Mouse (Mus musculus): ENCODE data around the gene Caln1. TPM values are rescaled to one million over a fixed set of nuclear protein-coding genes. Genes with fewer than 3 reads are reported as not detected.
A peak's percentile ranks its signal among the peaks of the same experiment; 100 is the strongest.

The Caln1 gene
- polyA plus RNA-seq, 1 experiment from 2014 or later: 0.13 TPM

GRCm38 (mm10) chr5:130859736-130860135 is 490.5 kb downstream of the Caln1 start:
- peak; percentile 45 for DNase-seq (ENCODE audit: low spot score)
- H3K4me1 ChIP-seq: no peaks in the 10 kb centered on the region
- WGBS: 39% methylated on average over 6 of the region's 6 CpGs

GRCm38 (mm10) chr5:130862302-130862701 is 493.0 kb downstream of the Caln1 start:
- 63% methylated on average over 5 of the region's 5 CpGs for whole genome bisulfite sequencing
- no peaks in the 10 kb centered on the region for H3K9me3 ChIP-seq (replicated peaks)
- H3K36me3 ChIP-seq: no peaks in the 10 kb centered on the region
- H3K4me1 ChIP-seq: no peaks in the 10 kb centered on the region
- no peak overlapping the region for H3K27ac ChIP-seq
- peak; percentile 66 for DNase-seq (ENCODE audit: low spot score)
- H3K4me3 ChIP-seq: no peak overlapping the region
- H3K27me3 ChIP-seq (ENCODE audit: low read depth, poor library complexity, severe bottlenecking): no peaks in the 10 kb centered on the region

More at GRCm38 (mm10) chr5:130859736-130860135, 490.5 kb downstream of the Caln1 start:
- Histone ChIP-seq H3K27ac (no peak overlapping the region), H3K36me3 (no peaks in the 10 kb centered on the region), H3K4me3 (no peak overlapping the region), H3K27me3 (ENCODE audit: low read depth, poor library complexity, severe bottlenecking) (no peaks in the 10 kb centered on the region), H3K9me3 (replicated peaks) (no peaks in the 10 kb centered on the region)

GRCm38 (mm10) chr5:130869869-130870268 is 500.6 kb downstream of the Caln1 start:
- Histone ChIP-seq H3K27me3 (ENCODE audit: low read depth, poor library complexity, severe bottlenecking) (no peaks in the 10 kb centered on the region), H3K27ac (no peak overlapping the region), H3K36me3 (no peaks in the 10 kb centered on the region), H3K4me1 (no peaks in the 10 kb centered on the region; the same call in 1 of the 2 replicates), H3K9me3 (replicated peaks) (0 out of 2 replicates have a peak, but pooled peaks cover 2% of the 10 kb centered on the region), H3K4me3 (no peak overlapping the region)
- DNase-seq (ENCODE audit: low spot score): no peak
- WGBS: 82% methylated on average over 1 of the region's 1 CpGs

GRCm38 (mm10) chr5:130871086-130871485 is 501.8 kb downstream of the Caln1 start:
- no peaks in the 10 kb centered on the region; the same call in 1 of the 2 replicates for H3K4me1 ChIP-seq
- no peak for DNase-seq (ENCODE audit: low spot score)
- WGBS: 56% methylated on average over 8 of the region's 8 CpGs

GRCm38 (mm10) chr5:130875391-130875790 is 506.1 kb downstream of the Caln1 start:
- WGBS: 90% methylated on average over 3 of the region's 3 CpGs
- DNase-seq (ENCODE audit: low spot score): no peak
- Histone ChIP-seq H3K27ac (no peak overlapping the region), H3K4me3 (no peak overlapping the region), H3K9me3 (replicated peaks) (0 out of 2 replicates have a peak, but pooled peaks cover 3% of the 10 kb centered on the region), H3K27me3 (ENCODE audit: low read depth, poor library complexity, severe bottlenecking) (no peaks in the 10 kb centered on the region), H3K36me3 (no peaks in the 10 kb centered on the region), H3K4me1 (no peaks in the 10 kb centered on the region; the same call in 1 of the 2 replicates)

More at GRCm38 (mm10) chr5:130871086-130871485, 501.8 kb downstream of the Caln1 start:
- H3K27me3 ChIP-seq (ENCODE audit: low read depth, poor library complexity, severe bottlenecking): no peaks in the 10 kb centered on the region
- 0 out of 2 replicates have a peak, but pooled peaks cover 3% of the 10 kb centered on the region for H3K9me3 ChIP-seq (replicated peaks)
- H3K27ac ChIP-seq: no peak overlapping the region
- H3K36me3 ChIP-seq: no peaks in the 10 kb centered on the region
- H3K4me3 ChIP-seq: no peak overlapping the region

GRCm38 (mm10) chr5:130880331-130880730 is 511.1 kb downstream of the Caln1 start:
- H3K36me3 ChIP-seq: no peaks in the 10 kb centered on the region
- 86% methylated on average over 5 of the region's 5 CpGs for WGBS
- H3K27me3 ChIP-seq (ENCODE audit: low read depth, poor library complexity, severe bottlenecking): no peaks in the 10 kb centered on the region
- no peak overlapping the region for H3K4me3 ChIP-seq
- no peak for DNase-seq (ENCODE audit: low spot score)
- H3K9me3 ChIP-seq (replicated peaks): no peaks in the 10 kb centered on the region
- H3K4me1 ChIP-seq: no peaks in the 10 kb centered on the region
- no peak overlapping the region for H3K27ac ChIP-seq

GRCm38 (mm10) chr5:130891735-130892134 is 522.5 kb downstream of the Caln1 start:
- 36% methylated on average over 5 of the region's 5 CpGs for WGBS
- DNase-seq (ENCODE audit: low spot score): no peak
- H3K36me3 ChIP-seq: no peaks in the 10 kb centered on the region
- no peak overlapping the region for H3K4me3 ChIP-seq
- H3K4me1 ChIP-seq: peaks cover 12% of the 10 kb centered on the region; the same call in 1 of the 2 replicates
- H3K27me3 ChIP-seq (ENCODE audit: low read depth, poor library complexity, severe bottlenecking): no peaks in the 10 kb centered on the region
- no peak overlapping the region for H3K27ac ChIP-seq
- no peaks in the 10 kb centered on the region for H3K9me3 ChIP-seq (replicated peaks)

GRCm38 (mm10) chr5:130895991-130896390 is 526.7 kb downstream of the Caln1 start:
- Histone ChIP-seq H3K27me3 (ENCODE audit: low read depth, poor library complexity, severe bottlenecking) (no peaks in the 10 kb centered on the region), H3K4me1 (peaks cover 15% of the 10 kb centered on the region; the same call in 1 of the 2 replicates), H3K9me3 (replicated peaks) (no peaks in the 10 kb centered on the region), H3K27ac (no peak overlapping the region), H3K36me3 (no peaks in the 10 kb centered on the region), H3K4me3 (no peak overlapping the region)
- no peak for DNase-seq (ENCODE audit: low spot score)
- 94% methylated on average over 3 of the region's 3 CpGs for WGBS

Other genes with a start within 250 kb of the Caln1 start
- 3.4 and 4.7 TPM in 2 replicates for gene Kctd7, start 224.6 kb upstream of the Caln1 start, polyA plus RNA-seq (2016; fragmentation: Nextera tagmentation; extraction: Ambion mirVana)
- 21.7 and 22.1 TPM in 2 replicates for gene Rabgef1, start 197.7 kb upstream of the Caln1 start, polyA plus RNA-seq (2016; fragmentation: Nextera tagmentation; extraction: Ambion mirVana)
- 40.2 and 40.5 TPM in 2 replicates for gene Tmem248, start 152.4 kb upstream of the Caln1 start, polyA plus RNA-seq (2016; fragmentation: Nextera tagmentation; extraction: Ambion mirVana)
- 61.7 and 66.8 TPM in 2 replicates for gene Sbds, start 113.9 kb upstream of the Caln1 start, polyA plus RNA-seq (2016; fragmentation: Nextera tagmentation; extraction: Ambion mirVana)
- 31.4 and 34.3 TPM in 2 replicates for gene Tyw1, start 113.8 kb upstream of the Caln1 start, polyA plus RNA-seq (2016; fragmentation: Nextera tagmentation; extraction: Ambion mirVana)
- not detected in 2 replicates for gene A330070K13Rik, start 15.2 kb downstream of the Caln1 start, polyA plus RNA-seq (2016; fragmentation: Nextera tagmentation; extraction: Ambion mirVana)